Mouse (Mus musculus): ENCODE data around the gene Ajm1. TPM values are rescaled to one million over a fixed set of nuclear protein-coding genes. Genes with fewer than 3 reads are reported as not detected.
A peak's percentile ranks its signal among the peaks of the same experiment; 100 is the strongest.

Gene Ajm1
- polyA plus RNA-seq, 1 experiment from 2014 or later: 0.22 TPM

GRCm38 (mm10) chr2:25608671-25609070 lies 27.1 kb upstream of the Ajm1 start:
- ATAC-seq (ENCODE audit: low FRiP score, low TSS enrichment): peak; percentile 3; the same call in 1 of the 2 replicates
- 63% methylated on average over 10 of the region's 10 CpGs for WGBS
- H3K9me3 ChIP-seq (ENCODE audit: low read length): no peaks in the 10 kb centered on the region
- peaks cover 6% of the 10 kb centered on the region; the same call in 1 of the 2 replicates for H3K36me3 ChIP-seq (ENCODE audit: insufficient read depth, low read length)
- peak overlapping the region; percentile 100 for H3K4me3 ChIP-seq (ENCODE audit: low read length)
- H3K4me1 ChIP-seq (ENCODE audit: insufficient read depth, low read length): peaks cover 19% of the 10 kb centered on the region
- H3K27me3 ChIP-seq (ENCODE audit: insufficient read depth, low read length): no peaks in the 10 kb centered on the region
- peak overlapping the region; percentile 90 for H3K9ac ChIP-seq (replicated peaks; ENCODE audit: low read length)
- no peak overlapping the region for H3K27ac ChIP-seq (ENCODE audit: low read length)
- peak overlapping the region; percentile 75 for H3K4me2 ChIP-seq (replicated peaks; ENCODE audit: low read depth, low read length)

- under 1% methylated on average over 80 of the region's 80 CpGs for WGBS
- peak; percentile 91 for ATAC-seq (ENCODE audit: low FRiP score, low TSS enrichment)
- Histone ChIP-seq H3K9me3 (ENCODE audit: low read length) (no peaks in the 10 kb centered on the region), H3K4me2 (replicated peaks; ENCODE audit: low read depth, low read length) (peak within 1 kb of the TSS; percentile 75), H3K27ac (ENCODE audit: low read length) (peak within 1 kb of the TSS; percentile 95), H3K9ac (replicated peaks; ENCODE audit: low read length) (peak within 1 kb of the TSS; percentile 90), H3K36me3 (ENCODE audit: insufficient read depth, low read length) (peaks cover 6% of the 10 kb centered on the region; the same call in 1 of the 2 replicates), H3K27me3 (ENCODE audit: insufficient read depth, low read length) (no peaks in the 10 kb centered on the region), H3K4me3 (ENCODE audit: low read length) (peak within 1 kb of the TSS; percentile 100), H3K4me1 (ENCODE audit: insufficient read depth, low read length) (peaks cover 19% of the 10 kb centered on the region)
These were observed 26.4 kb upstream of the Ajm1 start, which contains the start of gene Rabl6 for GRCm38 (mm10) chr2:25607761-25608622. Rabl6 (minus strand) TSS chr2:25608521.

- Histone ChIP-seq H3K9me3 (ENCODE audit: low read length) (no peaks in the 10 kb centered on the region), H3K4me1 (ENCODE audit: insufficient read depth, low read length) (peaks cover 13% of the 10 kb centered on the region), H3K36me3 (ENCODE audit: insufficient read depth, low read length) (peaks cover 49% of the 10 kb centered on the region), H3K4me2 (replicated peaks; ENCODE audit: low read depth, low read length) (no peak overlapping the region), H3K27ac (ENCODE audit: low read length) (no peak overlapping the region), H3K27me3 (ENCODE audit: insufficient read depth, low read length) (no peaks in the 10 kb centered on the region), H3K9ac (replicated peaks; ENCODE audit: low read length) (no peak overlapping the region), H3K4me3 (ENCODE audit: low read length) (no peak overlapping the region)
- no peak for ATAC-seq (ENCODE audit: low FRiP score, low TSS enrichment)
- WGBS: 94% methylated on average over 5 of the region's 5 CpGs
These were observed 21.0 kb upstream of the Ajm1 start for GRCm38 (mm10) chr2:25602526-25602925.

- Histone ChIP-seq H3K9me3 (ENCODE audit: low read length) (no peaks in the 10 kb centered on the region), H3K4me1 (ENCODE audit: insufficient read depth, low read length) (no peaks in the 10 kb centered on the region), H3K27me3 (ENCODE audit: insufficient read depth, low read length) (no peaks in the 10 kb centered on the region), H3K4me2 (replicated peaks; ENCODE audit: low read depth, low read length) (no peak overlapping the region), H3K9ac (replicated peaks; ENCODE audit: low read length) (no peak overlapping the region), H3K4me3 (ENCODE audit: low read length) (no peak overlapping the region), H3K27ac (ENCODE audit: low read length) (no peak overlapping the region), H3K36me3 (ENCODE audit: insufficient read depth, low read length) (peaks cover 73% of the 10 kb centered on the region)
- no peak for ATAC-seq (ENCODE audit: low FRiP score, low TSS enrichment)
- 91% methylated on average over 2 of the region's 2 CpGs for WGBS
These were observed 18.5 kb upstream of the Ajm1 start for GRCm38 (mm10) chr2:25600037-25600436.

DNA sequence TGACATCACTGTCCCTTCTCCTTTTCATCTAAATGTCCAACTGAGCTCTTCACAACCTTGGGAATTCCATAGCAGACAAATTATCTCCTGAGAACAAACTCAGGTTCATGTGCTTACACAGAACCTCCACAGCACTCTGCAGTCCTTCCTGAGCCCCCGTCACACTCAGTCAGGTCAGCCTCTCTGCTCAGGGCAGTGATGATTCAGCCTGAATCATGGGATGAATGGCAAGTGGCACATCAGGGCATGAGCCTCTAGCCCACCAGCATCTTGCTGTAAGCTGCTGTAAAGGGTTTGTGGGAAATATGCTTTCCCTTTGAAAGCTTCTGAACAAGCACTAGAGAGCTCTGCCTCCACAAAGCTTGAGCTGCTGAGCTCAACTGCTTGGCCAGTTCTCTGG lies 17.2 kb upstream of the Ajm1 start:
- peaks cover 74% of the 10 kb centered on the region for H3K36me3 ChIP-seq (ENCODE audit: insufficient read depth, low read length)
- H3K4me3 ChIP-seq (ENCODE audit: low read length): no peak overlapping the region
- 95% methylated on average over 1 of the region's 1 CpGs for WGBS
- no peak overlapping the region for H3K4me2 ChIP-seq (replicated peaks; ENCODE audit: low read depth, low read length)
- no peaks in the 10 kb centered on the region for H3K4me1 ChIP-seq (ENCODE audit: insufficient read depth, low read length)
- H3K9me3 ChIP-seq (ENCODE audit: low read length): no peaks in the 10 kb centered on the region
- H3K27ac ChIP-seq (ENCODE audit: low read length): no peak overlapping the region
- no peaks in the 10 kb centered on the region for H3K27me3 ChIP-seq (ENCODE audit: insufficient read depth, low read length)
- ATAC-seq (ENCODE audit: low FRiP score, low TSS enrichment): no peak
- H3K9ac ChIP-seq (replicated peaks; ENCODE audit: low read length): no peak overlapping the region

DNA sequence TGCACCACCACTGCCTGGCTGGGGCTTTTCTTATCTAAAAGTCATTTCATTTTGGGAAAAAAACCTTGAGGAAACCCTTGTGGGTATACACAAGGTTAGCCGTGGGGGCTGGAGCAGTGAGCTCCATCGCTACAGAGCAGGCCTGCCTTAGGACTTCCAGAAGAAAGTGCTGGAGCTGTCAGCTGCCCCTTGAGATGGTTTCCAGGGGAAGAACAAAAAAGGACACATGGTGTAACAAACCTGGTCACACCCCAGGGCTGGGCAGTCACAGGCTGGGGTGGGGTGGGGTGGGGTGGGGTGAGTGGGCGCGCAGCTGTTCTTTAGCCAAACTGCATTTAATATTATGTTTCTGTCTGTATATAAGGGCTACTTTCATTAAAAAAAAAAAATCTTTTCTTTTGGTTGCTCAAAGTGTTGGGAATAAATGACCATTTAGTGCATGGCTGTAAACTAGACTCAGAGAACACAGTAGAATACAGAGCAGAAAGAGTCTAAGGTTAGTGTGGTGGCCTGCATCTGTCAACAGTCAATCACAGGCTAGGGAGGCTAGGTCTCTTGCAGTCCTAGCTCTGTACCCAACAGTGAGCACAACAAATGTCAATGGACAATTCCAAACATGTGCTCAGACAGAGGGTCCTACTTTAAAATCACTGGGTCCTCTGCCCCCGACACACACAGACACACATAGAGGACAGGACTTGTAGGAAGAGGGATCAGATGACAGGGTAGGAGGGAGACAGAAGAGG lies 15.4 kb upstream of the Ajm1 start:
- Histone ChIP-seq H3K27me3 (ENCODE audit: insufficient read depth, low read length) (no peaks in the 10 kb centered on the region), H3K4me1 (ENCODE audit: insufficient read depth, low read length) (no peaks in the 10 kb centered on the region), H3K36me3 (ENCODE audit: insufficient read depth, low read length) (peaks cover 89% of the 10 kb centered on the region), H3K27ac (ENCODE audit: low read length) (no peak overlapping the region), H3K4me2 (replicated peaks; ENCODE audit: low read depth, low read length) (no peak overlapping the region), H3K9ac (replicated peaks; ENCODE audit: low read length) (no peak overlapping the region), H3K4me3 (ENCODE audit: low read length) (no peak overlapping the region), H3K9me3 (ENCODE audit: low read length) (no peaks in the 10 kb centered on the region)
- 94% methylated on average over 5 of the region's 5 CpGs for WGBS
- ATAC-seq (ENCODE audit: low FRiP score, low TSS enrichment): no peak

DNA sequence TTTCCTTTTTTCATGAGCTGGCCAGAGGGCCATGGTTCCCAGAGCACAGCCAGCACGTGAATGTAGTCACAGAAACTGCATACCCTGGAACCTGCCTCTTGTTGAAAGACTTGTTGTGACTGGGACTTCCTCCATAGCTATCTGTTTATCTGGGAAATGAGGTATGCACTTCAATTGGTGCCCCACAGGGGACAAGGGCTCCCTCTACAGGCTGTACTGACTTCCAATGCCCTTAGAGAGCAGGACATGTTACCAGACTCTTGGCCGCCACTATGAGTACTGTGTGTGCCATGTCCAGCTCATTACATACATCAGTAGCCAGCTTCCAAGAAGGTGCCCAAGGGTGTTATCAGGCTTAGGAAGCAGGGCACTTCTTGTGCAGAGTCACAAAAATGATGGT lies 10.3 kb upstream of the Ajm1 start:
- no peak overlapping the region for H3K4me2 ChIP-seq (replicated peaks; ENCODE audit: low read depth, low read length)
- no peaks in the 10 kb centered on the region for H3K9me3 ChIP-seq (ENCODE audit: low read length)
- H3K27me3 ChIP-seq (ENCODE audit: insufficient read depth, low read length): no peaks in the 10 kb centered on the region
- no peak overlapping the region for H3K9ac ChIP-seq (replicated peaks; ENCODE audit: low read length)
- 74% methylated on average over 2 of the region's 2 CpGs for WGBS
- no peak overlapping the region for H3K4me3 ChIP-seq (ENCODE audit: low read length)
- ATAC-seq (ENCODE audit: low FRiP score, low TSS enrichment): no peak
- no peaks in the 10 kb centered on the region for H3K4me1 ChIP-seq (ENCODE audit: insufficient read depth, low read length)
- no peak overlapping the region for H3K27ac ChIP-seq (ENCODE audit: low read length)
- H3K36me3 ChIP-seq (ENCODE audit: insufficient read depth, low read length): peaks cover 81% of the 10 kb centered on the region

DNA sequence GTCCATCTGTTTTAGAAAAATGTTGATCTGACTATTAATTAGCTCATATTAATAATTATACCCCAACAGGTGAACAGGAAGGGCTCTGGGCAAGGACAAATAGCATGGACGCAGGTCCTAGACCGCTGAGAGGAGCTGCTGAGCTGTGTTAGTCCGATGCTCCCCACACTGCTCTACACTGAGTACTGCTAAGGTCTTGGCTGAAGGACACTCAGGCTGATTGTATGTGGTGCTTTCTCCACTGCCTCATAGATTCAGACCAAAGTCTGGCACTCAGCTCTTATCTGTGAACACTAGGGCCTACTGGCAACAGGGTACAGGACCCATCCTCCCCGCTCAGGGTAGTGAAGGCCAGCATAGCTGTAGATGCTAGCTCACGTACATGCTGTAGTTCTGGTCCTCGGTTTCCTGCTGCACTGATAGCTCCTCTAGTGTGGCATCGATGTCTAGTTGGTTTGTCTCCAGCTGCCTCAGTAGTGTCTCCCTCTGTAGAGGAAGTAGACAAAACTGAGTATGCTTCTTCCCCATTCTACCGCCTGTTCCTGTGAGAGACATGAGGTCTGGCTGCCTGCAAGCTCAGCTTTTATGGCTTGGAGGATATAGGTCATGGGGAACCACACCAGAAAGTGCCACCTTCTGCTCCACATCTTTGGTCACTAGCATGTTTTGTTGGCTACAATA lies 6.8 kb upstream of the Ajm1 start:
- no peaks in the 10 kb centered on the region for H3K9me3 ChIP-seq (ENCODE audit: low read length)
- WGBS: 94% methylated on average over 8 of the region's 8 CpGs
- H3K36me3 ChIP-seq (ENCODE audit: insufficient read depth, low read length): peaks cover 79% of the 10 kb centered on the region
- H3K4me2 ChIP-seq (replicated peaks; ENCODE audit: low read depth, low read length): no peak overlapping the region
- no peak overlapping the region for H3K9ac ChIP-seq (replicated peaks; ENCODE audit: low read length)
- H3K4me1 ChIP-seq (ENCODE audit: insufficient read depth, low read length): no peaks in the 10 kb centered on the region
- H3K4me3 ChIP-seq (ENCODE audit: low read length): no peak overlapping the region
- no peak overlapping the region for H3K27ac ChIP-seq (ENCODE audit: low read length)
- no peak for ATAC-seq (ENCODE audit: low FRiP score, low TSS enrichment)
- H3K27me3 ChIP-seq (ENCODE audit: insufficient read depth, low read length): no peaks in the 10 kb centered on the region

GRCm38 (mm10) chr2:25587290-25587689 lies 5.7 kb upstream of the Ajm1 start:
- H3K27me3 ChIP-seq (ENCODE audit: insufficient read depth, low read length): no peaks in the 10 kb centered on the region
- H3K9ac ChIP-seq (replicated peaks; ENCODE audit: low read length): no peak overlapping the region
- no peaks in the 10 kb centered on the region for H3K9me3 ChIP-seq (ENCODE audit: low read length)
- no peak overlapping the region for H3K4me2 ChIP-seq (replicated peaks; ENCODE audit: low read depth, low read length)
- no peak for ATAC-seq (ENCODE audit: low FRiP score, low TSS enrichment)
- peaks cover 71% of the 10 kb centered on the region for H3K36me3 ChIP-seq (ENCODE audit: insufficient read depth, low read length)
- H3K4me1 ChIP-seq (ENCODE audit: insufficient read depth, low read length): peaks cover 6% of the 10 kb centered on the region; the same call in 1 of the 2 replicates
- H3K27ac ChIP-seq (ENCODE audit: low read length): no peak overlapping the region
- H3K4me3 ChIP-seq (ENCODE audit: low read length): no peak overlapping the region
- 89% methylated on average over 8 of the region's 8 CpGs for WGBS

All from kidney, embryonic 16.5 days (tissue).